Mouse (Mus musculus): ENCODE data around the gene Rps6kl1.
"Not testable (repeated sequence)": the region's sequence is repeated elsewhere in the genome, so short reads cannot be mapped to it uniquely, and the experiment has no call there.

Rps6kl1 gene

GRCm38 (mm10) chr12:85175926-85176845, 25.1 kb upstream of the Rps6kl1 start:
- no peak for DNase-seq (ENCODE audit: low spot score in 2 of 2)

- DNase-seq (ENCODE audit: low spot score in 2 of 2): no peak
These were observed 24.1 kb upstream of the Rps6kl1 start for GRCm38 (mm10) chr12:85175087-85175675.

GRCm38 (mm10) chr12:85174016-85174415, 23.0 kb upstream of the Rps6kl1 start:
- DNase-seq (ENCODE audit: low spot score in 2 of 2): no peak

- no peak for DNase-seq (ENCODE audit: low spot score in 2 of 2)
These were observed 19.9 kb upstream of the Rps6kl1 start for GRCm38 (mm10) chr12:85170948-85171307.

GRCm38 (mm10) chr12:85170284-85170947, 19.4 kb upstream of the Rps6kl1 start:
- DNase-seq (ENCODE audit: low spot score in 2 of 2): no peak

- no peak for DNase-seq (ENCODE audit: low spot score in 2 of 2)
These were observed 18.8 kb upstream of the Rps6kl1 start for GRCm38 (mm10) chr12:85169877-85170276.

- peak; percentile 71 to 79 for DNase-seq (ENCODE audit: low spot score in 2 of 2)
These were observed 18.2 kb upstream of the Rps6kl1 start for GRCm38 (mm10) chr12:85169117-85169858.

GRCm38 (mm10) chr12:85166631-85167030, 15.6 kb upstream of the Rps6kl1 start:
- DNase-seq (ENCODE audit: low spot score in 2 of 2): no peak

- DNase-seq (ENCODE audit: low spot score in 2 of 2): no peak
These were observed 13.9 kb upstream of the Rps6kl1 start for GRCm38 (mm10) chr12:85164996-85165395.

GRCm38 (mm10) chr12:85159592-85159991, 8.5 kb upstream of the Rps6kl1 start:
- no peak for DNase-seq (ENCODE audit: low spot score in 2 of 2)

GRCm38 (mm10) chr12:85158801-85159200, 7.7 kb upstream of the Rps6kl1 start:
- DNase-seq (ENCODE audit: low spot score in 2 of 2): no peak

- no peak for DNase-seq (ENCODE audit: low spot score in 2 of 2)
These were observed 6.9 kb upstream of the Rps6kl1 start for GRCm38 (mm10) chr12:85157797-85158460.

GRCm38 (mm10) chr12:85156324-85156723, 5.3 kb upstream of the Rps6kl1 start:
- no peak for DNase-seq (ENCODE audit: low spot score in 2 of 2)

GRCm38 (mm10) chr12:85153011-85153410, 1.9 kb upstream of the Rps6kl1 start:
- no peak for DNase-seq (ENCODE audit: low spot score in 2 of 2)

GRCm38 (mm10) chr12:85150321-85151001, 603 bp downstream of the Rps6kl1 start:
- no peak for DNase-seq (ENCODE audit: low spot score in 2 of 2)

- no peak for DNase-seq (ENCODE audit: low spot score in 2 of 2)
These were observed 4.2 kb downstream of the Rps6kl1 start for GRCm38 (mm10) chr12:85146881-85147280.

GRCm38 (mm10) chr12:85146355-85146754, 4.7 kb downstream of the Rps6kl1 start:
- DNase-seq (ENCODE audit: low spot score in 2 of 2): no peak

- DNase-seq (ENCODE audit: low spot score in 2 of 2): no peak
These were observed 5.4 kb downstream of the Rps6kl1 start for GRCm38 (mm10) chr12:85145630-85146029.

- no peak for DNase-seq (ENCODE audit: low spot score in 2 of 2)
These were observed 6.2 kb downstream of the Rps6kl1 start for GRCm38 (mm10) chr12:85144821-85145220.

- DNase-seq (ENCODE audit: low spot score in 2 of 2): not testable (repeated sequence)
These were observed 6.8 kb downstream of the Rps6kl1 start for GRCm38 (mm10) chr12:85144276-85144675.

GRCm38 (mm10) chr12:85142803-85143202, 8.3 kb downstream of the Rps6kl1 start:
- DNase-seq (ENCODE audit: low spot score in 2 of 2): peak; percentile 77 to 86

All from urinary bladder, postnatal 36 days (tissue).